Mouse (Mus musculus): ENCODE results near the gene St6galnac4. TPM values are rescaled to one million over a fixed set of nuclear protein-coding genes. Genes with fewer than 3 reads are reported as not detected.

Gene St6galnac4
- total RNA-seq, 2 experiments from 2014 or later: 48.8 to 55.1 TPM

- DNase-seq (ENCODE audit: low spot score in 2 of 2): no peak
Measured at GRCm38 (mm10) chr2:32598506-32598905, 11.6 kb downstream of the St6galnac4 start.

GRCm38 (mm10) chr2:32599409-32599808, 12.5 kb downstream of the St6galnac4 start, which contains the start of gene St6galnac6:
St6galnac6 (plus strand) TSS chr2:32599709.
- DNase-seq (ENCODE audit: low spot score in 2 of 2): no peak

GRCm38 (mm10) chr2:32601417-32602065, 14.6 kb downstream of the St6galnac4 start:
- DNase-seq (ENCODE audit: low spot score in 2 of 2): peak in 1 of 2 experiments; percentile 36

DNA sequence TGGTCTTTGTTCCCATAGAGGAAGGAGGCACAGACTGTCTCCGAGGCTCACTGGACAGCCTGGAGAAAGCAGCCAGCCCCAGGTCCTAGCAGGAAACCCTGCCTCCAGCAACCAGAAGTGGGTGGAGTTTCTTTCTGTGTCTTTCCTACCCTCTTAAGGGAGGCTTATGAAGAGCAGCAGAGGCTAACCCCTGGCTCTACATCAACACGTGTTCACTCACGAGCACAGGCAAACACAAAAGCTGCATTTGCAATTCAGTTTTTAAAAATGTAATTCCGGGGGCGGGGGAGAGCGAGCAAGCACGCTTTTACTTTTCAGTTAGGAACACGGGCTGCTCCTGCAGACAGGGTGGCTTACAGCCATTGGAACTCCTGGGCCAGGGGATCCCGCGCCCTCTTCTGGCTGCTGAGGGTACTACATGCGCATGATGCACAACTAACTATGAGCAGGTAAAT, 15.7 kb downstream of the St6galnac4 start:
- peak; percentile 82 to 88 for DNase-seq (ENCODE audit: low spot score in 2 of 2)

DNA sequence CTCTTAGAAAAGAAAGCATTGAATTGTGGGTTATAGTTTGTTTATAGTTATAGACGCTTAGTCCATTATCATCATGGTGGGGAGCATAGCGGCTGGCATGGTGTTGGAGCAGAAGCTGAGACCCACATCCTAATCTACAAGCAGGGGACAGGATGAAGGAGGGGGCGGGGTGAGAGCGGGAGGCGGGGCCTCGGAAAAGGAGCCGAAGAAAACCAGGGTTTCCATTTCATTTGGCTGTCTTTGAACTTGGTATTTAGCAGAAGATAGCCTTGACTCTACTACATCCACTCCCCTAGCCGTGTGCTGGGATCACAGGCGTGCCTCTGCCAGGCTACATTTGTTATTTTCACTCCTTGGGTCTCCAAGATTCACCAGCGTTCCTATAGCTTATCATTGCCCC, 17.7 kb downstream of the St6galnac4 start:
- DNase-seq (ENCODE audit: low spot score in 2 of 2): no peak

- peak; percentile 84 to 88 for DNase-seq (ENCODE audit: low spot score in 2 of 2)
Measured at GRCm38 (mm10) chr2:32606161-32607142, 19.6 kb downstream of the St6galnac4 start.

DNA sequence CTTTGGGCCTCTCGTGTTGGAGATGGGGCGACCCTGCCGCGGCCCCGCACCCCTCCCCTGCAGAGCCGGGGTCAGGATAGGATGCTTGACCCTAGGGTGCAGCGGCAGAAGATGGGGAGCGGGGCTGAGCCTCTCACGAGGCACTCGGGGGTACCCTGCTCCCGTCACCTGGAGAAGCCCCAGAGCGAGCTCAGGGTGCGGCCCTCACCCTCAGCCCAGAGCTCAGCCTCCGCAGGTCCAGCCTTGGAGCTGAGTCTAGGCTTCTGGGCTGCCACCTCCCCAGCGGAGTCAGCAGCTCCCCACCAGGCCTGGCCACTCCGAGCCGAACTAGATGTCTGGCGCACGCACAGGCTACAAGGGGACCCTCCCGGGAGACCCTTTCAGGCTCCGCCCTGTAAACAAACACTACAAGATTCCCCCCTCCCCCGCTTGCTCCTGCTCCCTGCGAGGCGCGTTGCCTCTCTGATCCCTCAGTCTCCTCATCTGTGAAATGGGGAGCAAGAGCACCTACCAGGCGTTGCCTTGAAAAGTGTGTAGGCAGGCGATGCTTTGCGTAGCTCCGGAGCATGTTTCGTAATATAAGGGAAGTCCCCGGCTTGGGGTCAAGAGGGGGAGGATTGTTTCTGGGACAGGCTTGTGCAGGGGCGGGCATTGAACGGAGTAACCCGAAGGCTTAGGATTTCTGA, 20.5 kb downstream of the St6galnac4 start:
- peak in 1 of 2 experiments; percentile 57 for DNase-seq (ENCODE audit: low spot score in 2 of 2)

- peak; percentile 50 to 63 for DNase-seq (ENCODE audit: low spot score in 2 of 2)
Measured at GRCm38 (mm10) chr2:32608141-32608777, 21.4 kb downstream of the St6galnac4 start.

GRCm38 (mm10) chr2:32608778-32609435, 22.0 kb downstream of the St6galnac4 start:
- DNase-seq (ENCODE audit: low spot score in 2 of 2): no peak

DNA sequence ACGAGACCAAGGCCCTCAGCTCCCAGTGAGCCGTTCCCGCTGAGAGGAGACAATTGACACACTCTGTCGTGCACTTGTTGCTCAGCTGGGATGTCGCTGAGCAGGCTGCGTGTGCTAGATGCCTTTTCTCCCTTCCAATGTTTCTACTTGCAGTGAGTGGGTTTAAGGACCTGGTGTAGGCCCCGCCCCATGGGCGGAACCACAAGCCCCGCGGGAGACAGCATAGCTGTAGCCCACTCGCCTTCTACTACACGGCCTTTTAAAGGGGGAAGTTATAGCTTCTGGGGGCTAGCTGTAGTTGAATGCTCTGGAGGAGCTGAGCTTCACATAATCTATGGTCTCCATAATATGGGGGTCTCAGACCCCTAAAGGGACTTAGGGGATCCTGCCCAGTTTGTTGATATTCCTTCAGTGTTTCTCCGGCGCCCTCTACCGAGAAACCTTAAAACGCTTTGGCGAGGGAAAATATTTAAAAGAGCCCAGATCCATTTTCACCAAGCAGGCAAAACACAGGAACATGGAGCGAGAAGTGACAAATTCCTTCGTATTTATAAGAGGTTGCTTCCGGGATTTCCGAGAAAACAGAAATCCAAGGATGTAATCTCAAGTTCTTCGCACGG, 23.8 kb downstream of the St6galnac4 start:
- DNase-seq (ENCODE audit: low spot score in 2 of 2): peak in 1 of 2 experiments; percentile 56

- no peak for DNase-seq (ENCODE audit: low spot score in 2 of 2)
Measured at GRCm38 (mm10) chr2:32612274-32612673, 25.4 kb downstream of the St6galnac4 start.

DNA sequence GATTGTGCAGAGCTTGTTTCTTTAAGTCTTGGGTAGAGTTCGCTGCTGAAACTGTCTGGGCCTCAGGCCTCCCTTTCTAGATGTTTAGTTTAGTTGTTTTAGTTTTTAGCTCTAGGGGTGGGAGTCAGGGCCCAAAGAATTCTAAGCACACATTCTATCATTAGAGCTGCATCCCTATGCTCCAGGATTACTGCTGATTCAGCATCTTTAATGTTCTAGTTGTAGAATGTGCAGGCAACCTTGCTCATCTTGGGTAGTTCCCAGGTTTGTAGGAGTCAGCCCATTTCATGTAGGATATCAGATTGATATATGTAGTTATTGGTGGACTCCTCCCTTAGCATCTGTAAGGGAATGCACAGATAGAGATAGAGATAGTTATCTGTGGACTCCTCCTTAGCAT, 30.2 kb downstream of the St6galnac4 start:
- DNase-seq (ENCODE audit: low spot score in 2 of 2): no peak

GRCm38 (mm10) chr2:32617601-32618000, 30.7 kb downstream of the St6galnac4 start:
- no peak for DNase-seq (ENCODE audit: low spot score in 2 of 2)

DNA sequence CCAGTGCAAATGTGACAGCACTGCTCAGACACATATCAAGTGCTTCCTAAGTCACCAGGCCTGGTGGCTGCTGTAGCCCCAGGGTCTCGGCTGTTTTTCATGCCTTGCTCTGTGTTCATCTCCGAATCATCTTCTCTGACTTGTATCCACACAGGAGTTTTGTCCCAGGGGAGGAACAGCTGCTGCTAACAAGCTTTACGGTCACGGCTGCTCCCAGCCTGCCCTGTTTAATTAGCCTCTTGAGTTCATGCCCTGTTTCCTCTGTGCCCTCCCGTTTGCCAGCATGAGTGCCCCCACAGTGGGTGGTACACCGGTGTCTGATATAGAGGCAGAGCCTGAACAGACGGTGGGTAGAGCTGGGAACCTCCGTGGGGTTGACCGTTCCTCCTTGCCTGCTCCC, 31.2 kb downstream of the St6galnac4 start:
- no peak for DNase-seq (ENCODE audit: low spot score in 2 of 2)

DNA sequence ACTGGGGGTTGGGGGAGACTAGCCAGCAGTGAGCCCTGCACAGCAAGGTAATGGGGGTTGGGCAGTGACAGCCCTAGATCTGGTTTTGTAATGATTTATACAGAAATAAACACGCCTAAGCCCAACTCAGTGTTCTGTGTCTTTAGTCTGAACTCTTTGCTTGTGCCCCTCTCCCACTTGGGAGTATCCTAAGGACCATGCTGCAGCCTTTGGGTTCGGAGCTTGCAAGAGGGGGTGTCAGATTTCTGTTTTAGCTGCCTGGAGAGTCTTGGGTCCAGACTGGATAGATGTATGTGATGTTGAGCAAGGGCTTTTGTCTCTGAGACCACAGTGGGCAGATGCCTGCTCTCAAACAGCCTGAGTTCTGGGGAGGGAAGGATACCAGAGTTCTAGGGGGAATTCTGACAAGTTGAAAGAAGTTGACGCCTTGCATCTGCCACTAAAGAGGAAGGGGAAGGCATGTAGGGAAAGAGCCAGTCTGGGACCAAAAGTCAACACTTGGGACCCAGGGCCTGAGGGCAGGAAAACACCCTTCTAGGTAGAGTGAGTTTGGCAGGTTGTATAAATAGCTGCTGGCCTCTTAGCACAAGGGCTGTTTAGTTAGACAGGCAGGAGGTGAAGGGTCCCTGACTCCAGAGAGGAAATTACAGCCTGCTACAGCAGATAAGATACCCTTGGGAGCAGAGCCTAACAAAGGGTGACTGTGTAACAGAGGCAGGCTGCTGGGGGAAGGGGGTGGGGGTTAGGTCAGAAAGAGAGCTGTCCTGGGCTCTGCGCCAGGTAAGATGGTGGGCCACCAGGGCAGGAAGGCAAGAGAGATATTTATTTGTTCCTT, 34.0 kb downstream of the St6galnac4 start:
- DNase-seq (ENCODE audit: low spot score in 2 of 2): no peak

GRCm38 (mm10) chr2:32621517-32621859, 34.6 kb downstream of the St6galnac4 start, which contains the start of gene Ak1:
Ak1 (plus strand) TSS chr2:32621758.
- DNase-seq (ENCODE audit: low spot score in 2 of 2): no peak

GRCm38 (mm10) chr2:32624111-32624748, 37.3 kb downstream of the St6galnac4 start:
- no peak for DNase-seq (ENCODE audit: low spot score in 2 of 2)

DNA sequence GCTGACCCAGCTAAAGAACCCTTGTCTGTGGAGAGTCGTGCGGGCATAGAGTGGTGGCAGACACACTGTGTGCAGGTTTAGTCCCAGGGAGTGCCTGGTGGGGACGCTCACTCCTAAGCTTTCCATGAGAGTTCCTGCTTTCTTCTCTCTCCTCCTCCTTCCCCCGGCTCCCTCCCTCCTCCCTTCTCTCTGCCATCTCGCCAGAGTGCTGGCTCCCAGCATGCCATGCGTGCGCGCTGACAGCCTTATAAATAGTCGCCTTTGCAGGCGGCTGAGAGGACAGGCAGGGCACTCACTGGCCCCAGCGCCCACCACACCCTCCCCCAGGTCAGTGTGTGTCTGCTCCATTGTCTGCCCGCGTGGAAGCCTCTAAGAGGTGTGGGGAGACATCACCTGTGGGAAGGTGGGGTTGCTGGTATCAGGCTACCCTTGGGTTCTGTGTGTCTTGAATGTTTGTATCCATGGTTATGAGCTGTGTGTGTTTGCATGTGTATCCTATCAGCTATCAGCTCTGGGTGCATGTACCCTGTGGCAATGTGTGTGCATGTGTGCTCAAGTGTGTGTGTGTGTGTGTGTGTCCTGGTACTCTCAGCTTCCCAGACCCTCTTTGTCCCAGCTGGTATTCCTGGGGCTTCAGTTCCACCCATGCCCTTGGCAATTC, 38.4 kb downstream of the St6galnac4 start:
- peak in 1 of 2 experiments; percentile 72 for DNase-seq (ENCODE audit: low spot score in 2 of 2)
